Mouse (Mus musculus): ENCODE measurements at regions not wholly inside any gene's neighbourhood (a gene's known extent, or its start where the extent isn't known, plus 50 kb on each side); places are given as distances from the start of the nearest gene placed in this dataset.
A peak's percentile ranks its signal among the peaks of the same experiment; 100 is the strongest.
"Not testable (repeated sequence)": the region's sequence is repeated elsewhere in the genome, so short reads cannot be mapped to it uniquely, and the experiment has no call there.

DNA sequence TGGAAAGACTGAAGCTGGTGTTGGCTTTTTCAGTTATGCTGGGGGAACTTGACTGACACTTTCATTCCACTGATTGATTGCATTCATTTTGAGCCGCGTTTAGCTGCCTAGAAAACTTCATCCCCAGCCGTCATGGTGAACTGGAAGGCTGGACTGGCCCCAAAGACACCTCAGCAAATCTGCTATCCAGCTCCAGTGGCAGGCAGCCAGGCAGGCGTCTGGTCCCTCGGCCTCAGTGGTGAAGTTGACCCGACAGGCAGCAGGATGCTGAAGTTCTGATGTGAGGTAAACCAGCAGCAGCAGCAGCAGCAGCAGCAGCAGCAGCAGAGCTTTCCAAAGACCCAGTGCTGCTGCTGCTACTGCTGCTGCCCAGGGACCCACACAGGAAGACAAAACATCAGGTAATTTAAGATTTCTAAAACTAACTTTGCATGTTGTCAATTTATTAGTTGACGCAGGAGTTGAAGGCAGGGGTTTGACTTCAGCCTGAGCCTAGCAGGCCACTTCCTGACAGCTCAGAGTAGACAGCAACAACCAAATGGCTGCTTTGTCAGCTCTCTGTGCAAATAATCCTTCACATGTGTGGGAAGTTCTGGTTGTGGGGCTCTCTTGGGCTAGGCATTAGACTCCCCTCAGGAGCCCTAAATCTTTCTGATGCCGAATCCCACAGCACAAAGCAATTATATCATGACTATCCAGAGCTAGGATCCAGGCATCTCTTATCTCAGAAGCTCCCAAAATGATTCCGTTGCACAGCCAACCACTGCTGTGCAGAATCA is 200.4 kb upstream of the Nhs start:
- DNase-seq = peak; percentile 35 to 78

DNA sequence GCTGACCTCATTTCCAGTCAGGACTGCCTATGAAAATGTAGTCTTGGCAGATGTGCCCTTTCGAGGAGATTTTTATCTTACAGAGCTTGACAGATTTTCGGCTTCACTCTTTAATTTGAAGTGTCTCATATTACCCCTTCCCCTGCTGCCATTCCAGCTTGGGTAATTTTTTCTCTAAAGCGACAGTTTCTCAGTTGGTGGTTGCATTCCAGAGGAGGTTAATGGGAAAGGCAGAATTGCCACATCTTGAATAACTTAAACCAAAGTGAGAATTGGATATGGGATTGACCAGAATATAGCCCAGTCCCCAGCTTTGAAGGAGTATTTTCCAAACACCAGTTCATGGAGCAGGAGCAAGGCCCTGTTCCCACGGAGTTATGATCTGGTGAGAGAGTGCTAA is 188.8 kb upstream of the Nhs start:
- no peak for DNase-seq

DNA sequence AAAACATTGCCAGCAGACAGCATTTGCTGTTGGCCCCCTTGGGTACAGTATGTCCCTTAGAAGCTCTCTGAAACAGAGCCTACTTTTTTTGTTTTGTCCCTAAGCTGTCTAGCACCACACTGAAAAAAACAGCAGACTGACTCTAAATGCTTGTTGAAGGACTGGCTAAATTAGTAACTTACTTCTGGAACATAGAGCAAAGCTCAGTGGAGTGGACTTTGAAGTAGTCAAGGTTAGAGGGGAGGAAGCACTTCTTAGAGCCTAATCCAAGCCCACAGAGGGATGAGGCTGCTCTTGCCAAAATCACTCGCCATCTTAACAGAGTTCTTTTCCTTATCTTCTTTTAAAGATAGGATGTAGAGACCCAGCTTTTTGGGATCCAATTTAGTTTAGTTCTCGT is 188.4 kb upstream of the Nhs start:
- peak; percentile 9 to 21 for DNase-seq

DNA sequence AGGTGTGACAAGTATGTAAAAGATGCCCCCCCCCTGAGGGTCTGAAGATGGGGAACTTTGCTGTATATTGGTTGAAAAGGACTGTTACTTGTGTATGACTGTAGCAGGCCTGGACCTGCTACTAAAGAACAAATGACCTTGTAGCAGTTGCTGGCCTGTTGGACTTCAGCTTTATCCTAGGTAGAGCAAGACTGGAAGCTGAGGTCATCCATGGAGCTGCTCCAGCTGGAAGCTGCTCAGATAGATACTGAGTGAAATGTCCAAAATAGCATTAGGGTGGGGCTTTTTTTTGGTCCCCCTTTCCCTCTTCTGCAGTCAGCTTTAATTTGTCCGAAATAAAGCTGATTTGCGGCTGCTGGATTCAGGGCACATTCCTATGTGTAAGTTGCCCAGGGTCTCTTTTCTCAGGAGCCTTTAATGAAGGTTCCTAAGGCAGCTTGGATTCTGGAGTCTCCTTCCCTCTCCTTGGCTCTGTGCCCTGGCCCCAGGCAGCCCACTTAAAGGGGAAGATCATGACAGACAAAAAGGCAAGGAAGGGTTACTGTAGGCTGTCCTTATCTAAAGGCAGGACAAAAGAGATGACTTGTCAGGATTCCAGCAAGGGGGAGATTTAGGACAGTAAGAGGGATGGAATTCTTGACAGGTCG is 186.1 kb upstream of the Nhs start:
- DNase-seq = peak; percentile 23 to 42

DNA sequence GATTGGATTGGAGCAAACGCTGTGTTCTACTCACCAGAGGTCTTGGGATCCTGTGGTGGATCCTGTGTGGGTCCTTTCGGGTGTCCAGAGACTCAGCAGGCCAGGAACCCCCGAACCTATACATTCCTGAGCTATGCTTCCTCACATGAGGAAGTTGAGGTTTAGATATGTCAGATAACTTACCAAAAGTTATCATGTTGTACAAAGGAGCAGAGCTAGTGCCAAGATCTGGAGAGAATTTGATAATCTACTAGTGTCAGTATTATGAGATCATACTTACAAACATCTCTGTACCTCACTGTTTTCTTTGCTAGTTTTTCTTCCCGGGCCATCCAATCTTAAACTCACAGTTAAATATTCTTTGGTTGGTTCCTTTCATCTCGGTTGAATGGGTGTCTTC is 172.6 kb upstream of the Nhs start:
- no peak for DNase-seq

DNA sequence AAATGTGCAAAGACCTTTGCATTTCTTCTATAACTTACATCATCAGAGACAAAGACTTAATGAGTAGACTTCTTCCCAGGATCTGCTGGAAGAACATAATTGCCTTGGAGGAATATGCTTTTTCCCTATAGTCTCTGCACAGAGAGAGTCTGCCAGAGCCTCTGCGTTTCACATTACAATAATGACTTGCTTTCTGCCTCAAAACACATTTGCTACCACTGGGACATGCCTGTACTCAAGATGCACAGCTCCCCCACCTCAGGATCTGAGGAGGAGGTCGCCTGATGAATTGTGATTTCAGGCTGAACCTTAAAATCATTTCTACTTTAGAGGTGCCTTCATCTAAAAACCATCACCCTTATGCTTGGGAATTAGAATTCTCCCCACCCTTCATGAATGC is 148.1 kb upstream of the Nhs start:
- no peak for DNase-seq

DNA sequence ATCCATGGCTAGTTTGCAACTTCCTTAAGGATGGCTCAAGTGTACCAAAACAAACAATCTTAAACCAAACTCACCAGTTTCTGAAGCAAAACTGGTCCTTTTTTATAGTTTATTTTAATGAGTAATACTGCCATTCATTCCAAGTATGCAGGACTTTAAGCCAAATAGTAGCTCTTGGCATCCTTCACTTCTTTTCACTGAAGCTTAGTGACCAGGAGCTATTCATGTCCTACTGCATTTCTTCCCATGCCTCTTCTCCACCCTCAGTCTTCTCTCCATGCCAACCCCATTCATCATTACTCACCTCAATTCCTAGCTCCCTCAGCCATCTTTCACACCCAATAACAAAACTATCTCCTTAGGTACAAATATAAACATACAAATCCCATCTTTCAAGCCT is 144.6 kb upstream of the Nhs start:
- no peak for DNase-seq

DNA sequence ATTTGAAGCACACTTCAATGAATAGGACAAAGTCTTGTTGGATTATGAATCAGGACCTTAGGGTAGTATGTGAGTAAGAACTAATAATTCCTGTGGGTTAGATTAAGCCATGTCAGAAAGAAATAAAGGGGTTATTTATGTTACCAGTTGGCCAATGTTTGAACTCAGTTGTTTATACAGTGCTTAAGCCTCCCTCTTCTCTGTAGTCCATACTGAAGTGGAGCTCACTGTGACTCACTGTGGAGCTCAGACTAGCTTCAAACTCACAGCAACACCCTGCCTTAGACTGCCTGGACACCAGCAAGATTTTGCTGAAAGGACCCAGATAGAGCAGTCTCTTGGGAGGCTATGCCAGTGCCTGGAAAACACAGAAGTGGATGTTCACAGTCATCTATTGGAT is 143.3 kb upstream of the Nhs start:
- no peak for DNase-seq

DNA sequence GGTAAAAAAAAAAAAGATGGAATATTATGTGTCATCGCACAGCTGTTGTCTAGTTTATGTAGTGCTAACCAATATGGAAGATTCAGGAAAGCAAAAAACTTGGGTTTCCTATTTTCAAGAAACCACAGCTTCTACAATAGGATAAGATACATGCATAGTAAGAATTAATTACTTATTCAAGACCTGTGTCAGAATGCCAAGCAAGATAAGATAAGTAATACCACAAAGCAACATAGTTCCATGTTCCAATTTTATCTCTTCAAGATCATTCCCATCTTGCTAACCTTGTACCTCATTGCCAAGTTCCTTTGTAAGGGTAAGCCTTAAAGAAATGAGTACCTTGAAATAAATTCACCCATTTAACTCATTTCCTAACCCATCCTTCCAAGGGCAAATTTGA is 131.7 kb upstream of the Nhs start:
- no peak for DNase-seq

DNA sequence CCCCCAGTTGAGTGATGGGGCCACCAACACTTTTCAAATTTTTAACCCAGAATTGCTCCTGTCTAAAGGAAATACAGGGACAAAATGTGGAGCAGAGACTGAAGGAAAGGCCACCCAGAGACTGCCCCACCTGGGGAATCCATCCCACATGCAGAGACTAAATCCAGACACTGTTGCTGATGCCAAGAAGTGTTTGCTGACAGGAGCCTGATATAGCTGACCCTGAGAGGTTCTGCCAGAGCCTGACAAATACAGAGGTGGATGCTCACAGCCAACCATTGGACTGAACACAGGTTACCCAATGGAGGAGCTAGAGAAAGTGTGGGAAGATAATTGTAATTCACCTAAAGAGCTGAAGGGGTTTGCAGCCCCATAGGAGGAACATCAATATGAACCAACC is 126.6 kb upstream of the Nhs start:
- DNase-seq = not testable (repeated sequence)

DNA sequence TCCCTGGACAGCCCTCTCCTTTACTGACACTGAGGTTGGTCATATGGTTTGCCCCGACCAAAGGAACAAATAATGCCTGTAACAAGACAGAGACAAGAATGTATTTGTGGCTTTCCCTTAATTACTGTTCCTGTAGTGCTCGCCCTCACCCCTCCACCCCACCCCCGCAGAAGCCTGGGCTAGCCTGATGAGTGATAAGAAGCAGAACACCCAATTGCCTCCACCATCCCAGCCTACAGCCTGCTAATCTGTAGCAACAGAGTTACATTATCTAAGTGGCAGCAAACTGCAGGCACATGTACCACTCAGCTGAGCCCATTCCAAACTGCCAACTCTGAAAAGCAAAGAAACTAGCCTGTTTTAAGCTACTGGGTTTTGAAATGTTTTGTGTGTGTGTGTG is 124.7 kb upstream of the Nhs start:
- no peak for DNase-seq

DNA sequence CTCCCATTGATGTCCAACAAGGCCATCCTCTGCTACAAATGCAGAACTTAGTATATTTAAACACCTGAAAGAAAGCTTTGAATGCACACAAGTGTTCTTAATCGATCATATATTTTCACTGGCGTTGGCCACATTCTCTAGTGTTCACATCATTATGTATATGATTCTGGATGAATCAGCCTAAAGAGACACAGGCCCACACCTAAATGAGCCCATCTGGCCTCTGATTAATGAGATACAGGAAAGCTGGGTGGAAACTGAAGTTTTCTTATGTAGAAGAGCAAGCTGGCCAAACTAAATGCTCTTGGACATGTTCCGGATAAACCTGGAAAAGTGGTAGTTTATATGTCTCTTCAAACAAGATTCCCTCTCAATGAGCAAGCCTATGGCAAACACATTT is 123.2 kb upstream of the Nhs start:
- DNase-seq = no peak

DNA sequence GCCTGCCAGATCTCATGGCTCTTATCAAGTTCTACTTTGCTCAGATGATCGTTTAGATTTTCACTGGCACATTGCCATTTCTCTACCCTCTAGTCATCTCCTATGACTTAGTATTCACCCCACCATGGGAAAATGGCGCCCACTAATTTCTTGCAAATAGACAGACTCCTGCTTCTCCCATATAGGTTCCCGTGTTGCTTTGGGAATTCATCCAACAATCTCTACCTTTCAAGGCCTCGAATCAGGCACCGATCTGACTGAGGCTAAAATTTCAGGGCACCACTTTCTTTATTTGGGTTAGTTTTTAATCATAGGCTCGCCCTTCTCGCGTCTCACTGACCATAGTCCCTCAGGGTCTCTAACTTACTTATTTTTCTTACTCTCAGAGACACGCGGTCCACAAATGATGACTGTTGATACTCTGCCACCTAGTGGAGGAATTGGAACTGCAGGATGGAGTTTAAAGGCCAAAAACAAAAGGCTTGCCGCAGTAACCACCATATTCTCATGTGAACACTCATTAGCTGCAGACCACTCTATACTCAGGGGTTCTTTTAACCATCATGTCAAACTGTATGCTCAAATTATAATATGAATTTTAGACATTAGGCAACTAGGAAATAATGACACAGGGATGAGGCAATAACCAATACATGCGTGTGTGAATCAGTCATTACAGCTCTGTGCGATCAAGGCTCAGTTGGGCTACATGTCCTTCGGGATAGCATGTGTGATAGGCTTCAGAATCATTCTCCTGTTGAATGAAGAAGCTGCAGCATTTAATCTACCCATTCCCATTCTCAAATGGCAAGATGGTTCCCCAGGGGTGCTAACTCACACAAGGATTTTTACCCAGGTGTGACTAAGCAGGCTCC is 119.5 kb upstream of the Nhs start:
- DNase-seq = peak; percentile 47 to 77

DNA sequence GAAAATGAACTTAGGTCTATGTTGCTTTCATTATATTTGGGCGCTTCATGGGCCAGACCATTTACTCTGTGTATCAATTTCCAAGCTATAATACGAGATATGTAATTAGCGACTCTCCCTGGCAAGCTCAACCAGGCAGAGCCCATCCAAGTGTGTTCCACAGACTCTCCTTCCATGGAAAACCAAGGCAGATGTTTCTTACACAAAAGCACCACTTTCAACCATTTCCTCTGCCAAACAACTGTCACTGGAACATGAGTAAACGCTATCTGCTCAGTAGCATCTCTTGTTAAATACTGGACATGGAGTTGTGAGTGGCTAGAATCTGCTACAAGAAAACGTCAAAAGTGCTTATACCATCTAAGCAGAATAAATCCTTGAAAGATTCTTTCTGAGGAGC is 115.1 kb upstream of the Nhs start:
- no peak for DNase-seq

DNA sequence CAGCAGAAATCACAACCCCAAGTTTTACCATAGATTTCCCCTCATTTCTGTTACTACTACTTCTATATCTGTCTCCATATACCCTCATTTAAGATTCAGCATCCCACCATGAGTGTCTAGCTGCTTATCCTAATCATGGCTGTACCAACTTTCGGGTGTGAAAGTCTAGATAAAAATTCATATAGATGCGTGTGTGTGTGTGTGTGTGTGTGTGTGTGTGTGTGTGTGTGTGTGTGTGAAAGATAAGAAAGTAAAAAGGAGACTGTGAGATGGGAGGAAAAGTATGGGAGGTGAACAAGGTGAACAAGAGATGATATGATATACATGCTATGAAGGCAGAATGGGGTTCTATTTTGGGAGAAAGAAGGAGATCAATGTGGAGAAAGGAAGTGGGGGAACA is 111.7 kb upstream of the Nhs start:
- DNase-seq = no peak

DNA sequence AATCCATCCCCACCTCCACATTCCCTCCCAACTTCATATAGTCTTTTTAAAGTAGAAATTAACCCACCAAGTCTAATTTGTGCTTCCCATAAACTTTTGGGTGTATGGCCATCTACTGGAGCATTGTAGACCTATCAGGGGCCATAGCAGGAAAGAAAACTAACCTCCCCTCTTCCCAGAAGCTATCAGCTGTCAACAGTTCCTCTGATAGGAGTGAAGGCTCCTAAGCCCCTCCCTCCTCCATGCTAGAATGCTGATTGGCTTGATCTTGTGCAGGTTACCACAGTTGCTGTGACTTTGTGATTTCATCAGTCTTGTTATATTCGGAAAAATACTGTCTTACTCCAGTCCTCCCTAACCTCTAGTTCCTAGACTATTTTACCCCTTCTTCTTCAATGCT is 109.4 kb upstream of the Nhs start:
- no peak for DNase-seq

DNA sequence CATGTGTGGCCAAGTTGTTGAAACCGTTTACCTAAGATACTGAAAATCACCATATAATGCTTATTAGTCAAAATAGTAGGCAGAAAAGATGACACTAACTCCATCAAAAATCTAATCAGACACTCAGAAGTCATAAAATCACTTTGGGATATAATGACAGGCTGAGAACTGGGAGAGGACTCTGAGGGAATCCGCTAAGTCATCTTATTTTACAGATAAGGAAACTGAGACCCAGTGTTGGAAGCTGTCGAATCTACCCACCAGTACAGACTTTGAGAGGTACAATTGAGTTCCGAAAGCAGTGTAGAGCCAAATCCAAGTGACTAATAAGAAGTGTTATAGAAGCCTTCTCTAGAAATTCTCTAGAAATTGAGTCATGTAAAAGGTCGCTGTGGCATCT is 108.6 kb upstream of the Nhs start:
- DNase-seq = no peak

DNA sequence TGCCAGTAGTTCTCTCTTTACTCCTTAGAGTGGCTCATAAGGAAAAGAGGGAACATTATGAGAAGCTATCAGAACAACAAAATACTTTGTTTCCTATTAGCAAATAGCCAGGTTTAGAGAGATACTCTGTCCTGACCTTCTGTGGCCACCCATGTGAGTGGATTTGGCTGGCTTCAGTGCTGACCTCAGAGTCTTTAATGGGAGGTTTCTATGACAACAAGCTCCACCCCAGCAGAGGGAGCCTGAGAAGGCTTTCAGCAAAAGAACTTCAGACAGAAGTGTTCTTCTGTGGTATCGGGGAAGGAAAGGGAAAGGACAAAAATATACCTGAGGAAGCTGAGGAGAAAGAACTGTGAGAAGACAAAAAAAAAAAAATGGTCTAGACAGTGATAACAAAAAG is 108.1 kb upstream of the Nhs start:
- DNase-seq = peak; percentile 76 to 83

DNA sequence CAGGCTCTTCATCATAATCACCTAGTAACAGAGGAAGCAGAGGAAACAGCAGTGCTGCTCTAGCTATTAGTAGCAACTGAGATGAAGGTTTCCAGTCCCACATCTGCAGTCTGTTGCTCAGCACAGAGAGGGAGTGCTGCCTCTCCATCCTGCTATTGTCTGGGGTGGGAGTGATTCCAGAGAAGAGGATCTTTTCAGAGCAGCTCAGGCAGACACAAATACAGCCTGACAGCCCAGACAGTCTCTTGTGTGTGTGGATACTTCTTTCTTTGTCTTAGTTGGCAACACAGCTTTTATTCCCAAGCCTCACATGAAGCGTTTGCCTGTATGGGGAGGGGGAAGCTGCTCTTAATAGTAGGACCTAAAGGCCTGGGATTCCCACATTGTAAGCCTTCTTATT is 107.2 kb upstream of the Nhs start:
- DNase-seq = peak; percentile 15 to 29

DNA sequence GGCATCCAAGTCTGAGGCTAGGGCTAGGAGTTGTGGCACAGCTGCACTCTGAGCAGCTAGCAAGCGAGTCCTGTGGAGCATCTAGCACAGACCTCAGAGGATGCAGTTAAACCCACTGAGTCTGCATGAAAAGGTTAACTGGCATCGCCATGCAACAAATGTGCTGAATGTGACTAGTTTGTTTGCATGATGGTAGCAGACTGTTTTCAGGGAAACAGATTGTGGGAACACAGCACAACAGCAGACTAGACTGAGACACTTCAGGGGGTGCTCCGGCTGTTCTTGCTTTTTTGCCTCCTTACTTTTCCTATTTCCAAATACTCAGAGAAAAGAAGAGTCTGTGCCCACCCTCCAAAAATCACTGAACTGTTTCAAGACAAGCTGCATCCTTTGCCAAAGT is 97.9 kb upstream of the Nhs start:
- DNase-seq = no peak

DNA sequence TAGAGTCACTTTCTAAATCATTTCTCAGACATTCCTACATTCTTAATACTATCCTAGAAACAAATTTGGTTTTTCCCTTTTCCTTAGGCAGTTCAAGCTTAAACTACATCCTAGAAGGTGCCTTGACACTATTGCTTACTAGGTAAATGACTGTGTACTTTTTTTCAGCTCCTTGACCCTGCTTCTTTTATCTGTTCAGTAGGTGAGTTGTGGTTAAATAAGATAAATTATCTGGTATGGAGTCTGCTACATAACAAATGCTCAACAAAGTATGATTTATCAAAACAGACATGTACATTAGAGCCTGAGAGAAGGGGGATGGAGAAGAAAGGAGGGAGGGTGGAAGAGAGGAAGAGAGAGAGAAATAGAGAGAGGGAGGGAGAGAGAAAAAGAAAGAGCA is 96.3 kb upstream of the Nhs start:
- no peak for DNase-seq

DNA sequence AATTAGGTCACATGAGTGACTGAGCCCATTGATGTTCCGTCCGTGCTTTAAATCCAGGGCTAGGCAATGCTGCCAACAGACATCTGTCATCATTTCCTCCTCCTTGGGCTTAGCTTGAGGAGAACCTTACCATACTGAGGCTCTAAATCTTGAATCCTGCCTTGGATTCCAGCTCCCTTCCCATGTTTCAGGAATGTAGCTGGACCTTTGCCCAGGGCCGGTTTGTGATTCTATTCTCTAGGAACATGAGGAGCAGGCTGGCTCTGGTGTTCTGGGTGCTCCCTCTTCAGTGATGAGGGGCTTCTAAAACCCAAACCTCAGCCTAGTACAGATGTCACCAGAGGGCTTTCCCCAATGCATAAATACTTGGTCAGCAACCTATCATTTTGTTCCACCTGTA is 81.8 kb upstream of the Nhs start:
- DNase-seq = peak; percentile 0 to 46

DNA sequence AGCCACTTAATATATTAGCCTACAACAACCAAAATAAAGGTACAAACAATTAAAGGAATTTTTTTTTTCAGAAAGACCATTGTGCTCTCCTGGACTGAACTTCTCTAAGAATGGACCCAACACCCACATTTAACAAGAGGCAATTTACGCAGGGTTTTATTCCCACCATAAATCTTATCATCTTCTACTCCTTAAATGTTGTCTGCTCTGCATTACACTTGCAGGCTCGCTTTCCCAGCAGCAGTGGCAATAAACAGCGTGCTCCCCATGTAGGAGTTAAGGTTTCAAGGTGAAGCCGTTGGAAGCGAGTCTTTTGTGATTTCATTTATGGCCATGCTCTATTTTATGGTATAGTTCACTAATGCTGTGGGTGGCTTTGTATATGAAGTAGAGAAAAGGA is 76.0 kb upstream of the Nhs start:
- DNase-seq = no peak

DNA sequence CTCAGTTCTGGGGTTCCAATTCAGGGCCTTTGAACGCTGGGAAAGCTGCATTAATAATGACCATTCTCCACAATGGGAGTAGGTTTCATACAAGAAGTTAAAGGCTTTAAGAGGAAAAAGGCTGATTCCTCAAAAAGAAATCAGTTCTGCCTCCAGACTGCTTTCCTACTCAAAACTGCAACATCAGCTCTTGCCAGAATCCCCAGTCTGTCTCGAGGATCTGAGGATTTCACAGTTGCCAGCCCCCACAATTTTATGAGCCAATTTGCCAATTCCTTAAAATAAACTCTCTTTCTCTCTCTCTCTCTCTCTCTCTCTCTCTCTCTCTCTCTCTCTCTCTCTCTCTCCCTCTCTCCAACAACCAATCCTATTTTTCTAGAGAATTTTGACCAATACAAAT is 51.3 kb upstream of the Nhs start:
- DNase-seq = no peak

Measured in kidney, postnatal 36 days (tissue).